Mouse (Mus musculus) heart, postnatal 0 days (tissue): ENCODE measurements around the gene Gabrq. TPM values are rescaled to one million over a fixed set of nuclear protein-coding genes. Genes with fewer than 3 reads are reported as not detected.

Source experiments
- ATAC-seq: fragments of 200-750 bp; cut with Nextera tagmentation; 2 replicates; pipeline ENCODE4 v1.8.0; 2017; ENCODE audit warnings: low read depth, moderate number of reproducible peaks, moderate library complexity; ENCODE audit not compliant: insufficient read depth
- DNase-seq: peaks from one replicate; pipeline ENCODE4 v3.0.0-alpha.2; 2016; ENCODE audit warnings: low spot score
- H3K27ac ChIP-seq: fragments of 300-500 bp; sonication (generic); 2 replicates; pipeline ENCODE4 v1.5.1; 2014; ENCODE audit warnings: low read depth, mild to moderate bottlenecking
- H3K27me3 ChIP-seq: fragments of 300-500 bp; sonication (generic); 2 replicates; pipeline ENCODE4 v1.6.1; 2014; ENCODE audit warnings: low read length, mixed read lengths; ENCODE audit not compliant: control insufficient read depth, insufficient read depth
- H3K36me3 ChIP-seq: fragments of 300-500 bp; sonication (generic); replicated peaks from 2 replicates; pipeline ENCODE4 v1.6.1; 2014; ENCODE audit warnings: low read length, mixed read lengths; ENCODE audit not compliant: control insufficient read depth, insufficient read depth
- H3K4me1 ChIP-seq: fragments of 300-500 bp; sonication (generic); 2 replicates; pipeline ENCODE4 v1.6.1; 2014; ENCODE audit warnings: antibody characterized with exemption; ENCODE audit not compliant: control insufficient read depth, insufficient read depth
- H3K4me2 ChIP-seq: fragments of 300-500 bp; sonication (generic); 2 replicates; pipeline ENCODE4 v1.6.1; 2014; ENCODE audit warnings: low read depth, mild to moderate bottlenecking, low read length, moderate library complexity
- H3K4me3 ChIP-seq: fragments of 300-500 bp; sonication (generic); 2 replicates; pipeline ENCODE4 v1.5.1; 2014; ENCODE audit warnings: low read depth, low read length
- H3K9ac ChIP-seq: fragments of 300-500 bp; sonication (generic); replicated peaks from 2 replicates; pipeline ENCODE4 v1.6.1; 2014; ENCODE audit warnings: low read depth, low read length, mixed read lengths
- H3K9me3 ChIP-seq: fragments of 300-500 bp; sonication (generic); replicated peaks from 2 replicates; pipeline ENCODE4 v1.6.1; 2016; ENCODE audit warnings: low read length; ENCODE audit not compliant: control insufficient read depth
- CTCF ChIP-seq: IDR thresholded peaks from 2 replicates; pipeline ENCODE4 v1.5.1; 2016; ENCODE audit warnings: antibody characterized with exemption, control low read depth, low read depth
- EP300 ChIP-seq: IDR thresholded peaks from 2 replicates; pipeline ENCODE4 v1.6.1; 2016; ENCODE audit warnings: antibody characterized with exemption, low read depth
- WGBS: fragments of 180-500 bp; shearing (Covaris S2); extraction: QIAGEN DNeasy Blood & Tissue Kit; methylation state at CpG from one replicate; pipeline ENCODE4 v1.1.7; 2014; 5-methylcytosine and 5-hydroxymethylcytosine counted together
- polyA plus RNA-seq: library from polyadenylated mRNA; unstranded; fragments of >200 nt; fragmentation: Nextera tagmentation; extraction: Ambion mirVana; gene quantifications from 2 replicates; pipeline ENCODE4 v1.2.1, GENCODE M21; 2015
- total RNA-seq: library from RNA; depleted of rRNA; stranded (reverse); fragments of >200 nt; gene quantifications from 2 replicates; pipeline ENCODE4 v1.2.3, GENCODE M21; 2014; ENCODE audit warnings: low replicate concordance; rRNA removed

Gabrq gene
- total and polyA plus RNA-seq, 2 experiments from 2014 or later, result 0.05 TPM; not detected in 1

- Histone ChIP-seq H3K36me3 (no peaks in the 10 kb centered on the region), H3K9me3 (no peaks in the 10 kb centered on the region), H3K27me3 (peaks cover 21% of the 10 kb centered on the region), H3K4me2 (peak overlapping the region; percentile 55), H3K4me3 (peak overlapping the region; percentile 25), H3K9ac (no peak overlapping the region), H3K4me1 (no peaks in the 10 kb centered on the region), H3K27ac (no peak overlapping the region)
- no peak for DNase-seq
- no peak for ATAC-seq
- 53% methylated on average over 7 of the region's 7 CpGs for WGBS
- TF ChIP-seq EP300 (no peak), CTCF (no peak)
Observed at GRCm38 (mm10) chrX:72825589-72825905, 569 bp downstream of the Gabrq start.

Other genes starting within 250 kb of the Gabrq start
- gene Gabra3, start 168.3 kb upstream of the Gabrq start, total RNA-seq, result 2.4 TPM in 1 of 2 replicates, not detected in the other
- 0.36 and 0.59 TPM in 2 replicates for gene Gabra3, start 168.3 kb upstream of the Gabrq start, polyA plus RNA-seq
- gene Cetn2, start 93.2 kb downstream of the Gabrq start, total RNA-seq, result 16.8 and 24.7 TPM in 2 replicates
- gene Cetn2, start 93.2 kb downstream of the Gabrq start, polyA plus RNA-seq, result 62.0 and 62.5 TPM in 2 replicates
- 5.6 and 12.6 TPM in 2 replicates for gene Nsdhl, start 93.4 kb downstream of the Gabrq start, total RNA-seq
- gene Nsdhl, start 93.4 kb downstream of the Gabrq start, polyA plus RNA-seq, result 11.8 and 12.7 TPM in 2 replicates
- 0.46 and 0.61 TPM in 2 replicates for gene Zfp185, start 162.2 kb downstream of the Gabrq start, total RNA-seq
- gene Zfp185, start 162.2 kb downstream of the Gabrq start, polyA plus RNA-seq, result 1.5 TPM in 2 replicates
- gene Pnma5, start 211.9 kb downstream of the Gabrq start, total RNA-seq, result not detected in 2 replicates
- gene Pnma5, start 211.9 kb downstream of the Gabrq start, polyA plus RNA-seq, result not detected in 2 replicates
- gene Pnma3, start 239.6 kb downstream of the Gabrq start, total RNA-seq, result not detected in 2 replicates
- gene Pnma3, start 239.6 kb downstream of the Gabrq start, polyA plus RNA-seq, result not detected in 2 replicates